ENCODE assay signal across 41 mouse cellular contexts in genomic region chr9:13457774-13458173, GRCm38 (mm10). TPM values are rescaled to one million over a fixed set of nuclear protein-coding genes. Genes with fewer than 3 reads are reported as not detected.
DNase-seq lines count a peak whose midpoint lies in the region; ATAC-seq and TF ChIP-seq lines count a peak whose summit lies in the region.
"Had no signal": no experiment of that assay in that cellular context is flagged by ENCODE, and none has a peak within 500 bp of the region (broad histone marks: within the 10 kb centered on the region; RNA-seq: fewer than 3 reads in every experiment).

No protein-coding gene starts in this region.

- no peak overlapping the region for H3K4me3 ChIP-seq in midbrain, embryonic 10.5 days
- H3K4me3 ChIP-seq in midbrain, embryonic 16.5 days (ENCODE audit: low read depth, low read length), result no peak overlapping the region
- H3K4me3 ChIP-seq in hindbrain, postnatal 0 days (ENCODE audit: low read length), result no peak overlapping the region
- H3K4me3 ChIP-seq: embryonic facial prominence, embryonic 15.5 days; forebrain, embryonic 12.5 days; hindbrain, embryonic 10.5 days; hindbrain, embryonic 15.5 days; kidney, embryonic 15.5 days; left cerebral cortex, adult 2 months; limb, embryonic 12.5 days; liver, embryonic 15.5 days; midbrain, embryonic 13.5 days; neural tube, embryonic 15.5 days; stomach, embryonic 15.5 days had no signal

- 87% methylated on average over 6 of the region's 6 CpGs for WGBS in midbrain, embryonic 10.5 days
- WGBS in midbrain, embryonic 16.5 days, result 78% methylated on average over 6 of the region's 6 CpGs
- WGBS in hindbrain, postnatal 0 days, result 59% methylated on average over 6 of the region's 6 CpGs

- H3K9ac ChIP-seq in midbrain, embryonic 16.5 days (ENCODE audit: low read depth, low read length), result no peak overlapping the region
- no peak overlapping the region for H3K9ac ChIP-seq in hindbrain, postnatal 0 days (replicated peaks; ENCODE audit: low read length)
- H3K9ac ChIP-seq: embryonic facial prominence, embryonic 15.5 days; forebrain, embryonic 12.5 days; forebrain, postnatal 0 days; hindbrain, embryonic 15.5 days; kidney, embryonic 15.5 days; limb, embryonic 12.5 days; liver, embryonic 15.5 days; lung, embryonic 14.5 days; midbrain, embryonic 13.5 days; neural tube, embryonic 15.5 days; stomach, embryonic 15.5 days had no signal

- no peaks in the 10 kb centered on the region for H3K36me3 ChIP-seq in midbrain, embryonic 10.5 days
- H3K36me3 ChIP-seq in midbrain, embryonic 16.5 days (ENCODE audit: control insufficient read depth, insufficient read depth, low read length), result no peaks in the 10 kb centered on the region
- H3K36me3 ChIP-seq in hindbrain, postnatal 0 days (ENCODE audit: insufficient read depth, low read length), result no peaks in the 10 kb centered on the region
- H3K36me3 ChIP-seq: embryonic facial prominence, embryonic 15.5 days; forebrain, embryonic 12.5 days; hindbrain, embryonic 10.5 days; hindbrain, embryonic 15.5 days; kidney, embryonic 15.5 days; limb, embryonic 12.5 days; liver, embryonic 15.5 days; midbrain, embryonic 13.5 days; neural tube, embryonic 15.5 days; stomach, embryonic 15.5 days had no signal

- ATAC-seq in midbrain, embryonic 16.5 days, result no peak
- no peak for ATAC-seq in megakaryocyte-erythroid progenitor cell, adult 5-6 weeks (replicated peaks; ENCODE audit: low FRiP score, low TSS enrichment, poor library complexity, severe bottlenecking)
- no peak for ATAC-seq in hindbrain, postnatal 0 days
- ATAC-seq: activated CD4-positive, CD25-positive, alpha-beta regulatory T cell, adult 4 months; forebrain, postnatal 0 days; midbrain, embryonic 13.5 days had no signal

- H3K27ac ChIP-seq in midbrain, embryonic 10.5 days (replicated peaks), result peak overlapping the region; percentile 38; the same call in 1 of the 2 replicates
- no peak overlapping the region for H3K27ac ChIP-seq in midbrain, embryonic 16.5 days (ENCODE audit: low read length)
- no peak overlapping the region for H3K27ac ChIP-seq in hindbrain, postnatal 0 days
- H3K27ac ChIP-seq: embryonic facial prominence, embryonic 15.5 days; forebrain, embryonic 12.5 days; hindbrain, embryonic 10.5 days; hindbrain, embryonic 15.5 days; kidney, embryonic 15.5 days; left cerebral cortex, adult 2 months; limb, embryonic 12.5 days; liver, embryonic 15.5 days; midbrain, embryonic 13.5 days; neural tube, embryonic 15.5 days; stomach, embryonic 15.5 days had no signal

- H3K4me1 ChIP-seq in midbrain, embryonic 10.5 days, result peaks cover 16% of the 10 kb centered on the region
- peaks cover 4% of the 10 kb centered on the region; the same call in 1 of the 2 replicates for H3K4me1 ChIP-seq in midbrain, embryonic 16.5 days (ENCODE audit: control insufficient read depth, insufficient read depth, low read length)
- peaks cover 4% of the 10 kb centered on the region for H3K4me1 ChIP-seq in hindbrain, postnatal 0 days (ENCODE audit: insufficient read depth, low read length)
- H3K4me1 ChIP-seq: liver, embryonic 15.5 days had no signal

- H3K9me3 ChIP-seq in midbrain, embryonic 10.5 days (replicated peaks), result no peaks in the 10 kb centered on the region
- H3K9me3 ChIP-seq in midbrain, embryonic 16.5 days (replicated peaks; ENCODE audit: control insufficient read depth, low read length, poor library complexity, severe bottlenecking), result no peaks in the 10 kb centered on the region
- H3K9me3 ChIP-seq in hindbrain, postnatal 0 days (ENCODE audit: low read length), result no peaks in the 10 kb centered on the region
- H3K9me3 ChIP-seq: embryonic facial prominence, embryonic 15.5 days; forebrain, embryonic 12.5 days; hindbrain, embryonic 10.5 days; hindbrain, embryonic 15.5 days; kidney, embryonic 15.5 days; limb, embryonic 12.5 days; liver, embryonic 15.5 days; midbrain, embryonic 13.5 days; neural tube, embryonic 15.5 days; stomach, embryonic 15.5 days had no signal

- TF ChIP-seq CTCF in hindbrain, postnatal 0 days (IDR thresholded peaks at IDR 0.05; ENCODE audit: low read depth), result no peak

- no peak overlapping the region for H3K4me2 ChIP-seq in midbrain, embryonic 16.5 days (ENCODE audit: low read length)
- no peak overlapping the region for H3K4me2 ChIP-seq in hindbrain, postnatal 0 days (ENCODE audit: low read depth, low read length)
- H3K4me2 ChIP-seq: embryonic facial prominence, embryonic 15.5 days; forebrain, embryonic 12.5 days; hindbrain, embryonic 15.5 days; kidney, embryonic 15.5 days; limb, embryonic 12.5 days; liver, embryonic 15.5 days; lung, embryonic 14.5 days; midbrain, embryonic 13.5 days; neural tube, embryonic 15.5 days; stomach, embryonic 15.5 days had no signal

- peak; percentile 38 to 71 for DNase-seq in layer of hippocampus, adult 18-20 months (ENCODE audit: low spot score in 2 of 2)
- no peak for DNase-seq in layer of hippocampus, postnatal 25 days (ENCODE audit: extremely low spot score in 1 of 2, low spot score in 1 of 2)
- DNase-seq in midbrain, embryonic 10.5 days (ENCODE audit: low spot score), result no peak
- peak; percentile 49 for DNase-seq in brain, adult 2 months (ENCODE audit: low read depth, low spot score)
- DNase-seq in layer of hippocampus, adult 8-10 months (ENCODE audit: low spot score in 2 of 2), result peak; percentile 31 to 35
- no peak for DNase-seq in hindbrain, postnatal 0 days (ENCODE audit: low spot score)
- DNase-seq: adrenal gland, adult 2 months; adrenal gland, postnatal 36 days; B cell, adult 2 months; cerebellum, adult 2 months; cerebellum, postnatal 14 days; forebrain, postnatal 0 days; heart, postnatal 14 days; kidney, adult 18-20 months; kidney, postnatal 25 days; lung, embryonic 14.5 days; retina, postnatal 1 day; thymus, postnatal 14 days had no signal

- H3K27me3 ChIP-seq in midbrain, embryonic 10.5 days (ENCODE audit: low read depth, poor library complexity, severe bottlenecking), result no peaks in the 10 kb centered on the region
- H3K27me3 ChIP-seq in midbrain, embryonic 16.5 days (ENCODE audit: control insufficient read depth, insufficient read depth, low read depth, low read length), result no peaks in the 10 kb centered on the region
- H3K27me3 ChIP-seq in hindbrain, postnatal 0 days (ENCODE audit: insufficient read depth, low read length), result no peaks in the 10 kb centered on the region
- H3K27me3 ChIP-seq: embryonic facial prominence, embryonic 15.5 days; forebrain, embryonic 12.5 days; hindbrain, embryonic 15.5 days; kidney, embryonic 15.5 days; limb, embryonic 12.5 days; liver, embryonic 15.5 days; midbrain, embryonic 13.5 days; neural tube, embryonic 15.5 days; stomach, embryonic 15.5 days had no signal

RNA-seq across cellular contexts. Expression of gene Gm17571, which starts 11.2 kb away (rescaled TPM):
- not detected for total RNA-seq in layer of hippocampus, adult 18-20 months (2021)
- total RNA-seq in layer of hippocampus, postnatal 25 days (2021), result not detected
- not detected in 2 replicates for polyA plus RNA-seq in midbrain, embryonic 10.5 days (2016; fragmentation: Nextera tagmentation; extraction: Ambion mirVana)
- not detected in 2 replicates for polyA plus RNA-seq in midbrain, embryonic 16.5 days (2015; fragmentation: Nextera tagmentation; extraction: Ambion mirVana)
- total RNA-seq in layer of hippocampus, adult 8-10 months (2022), result not detected
- not detected in 2 replicates for total RNA-seq in megakaryocyte-erythroid progenitor cell, adult 5-6 weeks (2014; fragmentation: Nextera tagmentation)
- total RNA-seq in megakaryocyte-erythroid progenitor cell, adult 5-6 weeks (2017), result not detected in 2 replicates
- total RNA-seq in hindbrain, postnatal 0 days (2014; rRNA removed), result not detected in 2 replicates
- not detected in 2 replicates for polyA plus RNA-seq in hindbrain, postnatal 0 days (2015; fragmentation: Nextera tagmentation; extraction: Ambion mirVana)
- total RNA-seq: adrenal gland, adult 2 months; adrenal gland, postnatal 36 days; forebrain, postnatal 0 days; gastrocnemius, adult 8-10 months; gastrocnemius, postnatal 4 days; heart, adult 8-10 months; heart, postnatal 14 days; left cerebral cortex, adult 2 months; liver, adult 2 months; megakaryocyte progenitor cell, adult 5-6 weeks had no signal
- polyA plus RNA-seq: activated CD4-positive, CD25-positive, alpha-beta regulatory T cell, adult 4 months; adrenal gland, adult 2 months; cerebellum, adult 2 months; cortical plate, adult 2 months; embryonic facial prominence, embryonic 15.5 days; forebrain, embryonic 12.5 days; forebrain, postnatal 0 days; heart, embryonic 14.5 days; hindbrain, embryonic 10.5 days; hindbrain, embryonic 15.5 days; intestine, embryonic 14.5 days; kidney, embryonic 15.5 days; limb, embryonic 12.5 days; liver, adult 2 months; liver, embryonic 15.5 days; lung, embryonic 14.5 days; midbrain, embryonic 13.5 days; neural tube, embryonic 15.5 days; stomach, embryonic 15.5 days; urinary bladder, adult 2 months had no signal

Comparison
In these comparisons a context has a peak if more than half of its experiments do, and no peak if none do; other contexts are left out.
1. DNase-seq: peak in layer of hippocampus, adult 18-20 months (2 of 2), brain, adult 2 months (single experiment) and layer of hippocampus, adult 8-10 months (2 of 2); none in layer of hippocampus, postnatal 25 days (0 of 2), midbrain, embryonic 10.5 days (single experiment) and hindbrain, postnatal 0 days (single experiment).